Mouse (Mus musculus) heart, postnatal 0 days (tissue): ENCODE data around the gene Cmtm4. TPM values are rescaled to one million over a fixed set of nuclear protein-coding genes. Genes with fewer than 3 reads are reported as not detected.

Source experiments
- ATAC-seq: fragments of 200-750 bp; cut with Nextera tagmentation; 2 replicates; pipeline ENCODE4 v1.8.0; 2017; ENCODE audit warnings: low read depth, moderate number of reproducible peaks, moderate library complexity; ENCODE audit not compliant: insufficient read depth
- DNase-seq: peaks from one replicate; pipeline ENCODE4 v3.0.0-alpha.2; 2016; ENCODE audit warnings: low spot score
- H3K27ac ChIP-seq: fragments of 300-500 bp; sonication (generic); 2 replicates; pipeline ENCODE4 v1.5.1; 2014; ENCODE audit warnings: low read depth, mild to moderate bottlenecking
- H3K27me3 ChIP-seq: fragments of 300-500 bp; sonication (generic); 2 replicates; pipeline ENCODE4 v1.6.1; 2014; ENCODE audit warnings: low read length, mixed read lengths; ENCODE audit not compliant: control insufficient read depth, insufficient read depth
- H3K36me3 ChIP-seq: fragments of 300-500 bp; sonication (generic); replicated peaks from 2 replicates; pipeline ENCODE4 v1.6.1; 2014; ENCODE audit warnings: low read length, mixed read lengths; ENCODE audit not compliant: control insufficient read depth, insufficient read depth
- H3K4me1 ChIP-seq: fragments of 300-500 bp; sonication (generic); 2 replicates; pipeline ENCODE4 v1.6.1; 2014; ENCODE audit warnings: antibody characterized with exemption; ENCODE audit not compliant: control insufficient read depth, insufficient read depth
- H3K4me2 ChIP-seq: fragments of 300-500 bp; sonication (generic); 2 replicates; pipeline ENCODE4 v1.6.1; 2014; ENCODE audit warnings: low read depth, mild to moderate bottlenecking, low read length, moderate library complexity
- H3K4me3 ChIP-seq: fragments of 300-500 bp; sonication (generic); 2 replicates; pipeline ENCODE4 v1.5.1; 2014; ENCODE audit warnings: low read depth, low read length
- H3K9ac ChIP-seq: fragments of 300-500 bp; sonication (generic); replicated peaks from 2 replicates; pipeline ENCODE4 v1.6.1; 2014; ENCODE audit warnings: low read depth, low read length, mixed read lengths
- H3K9me3 ChIP-seq: fragments of 300-500 bp; sonication (generic); replicated peaks from 2 replicates; pipeline ENCODE4 v1.6.1; 2016; ENCODE audit warnings: low read length; ENCODE audit not compliant: control insufficient read depth
- CTCF ChIP-seq: IDR thresholded peaks from 2 replicates; pipeline ENCODE4 v1.5.1; 2016; ENCODE audit warnings: antibody characterized with exemption, control low read depth, low read depth
- EP300 ChIP-seq: IDR thresholded peaks from 2 replicates; pipeline ENCODE4 v1.6.1; 2016; ENCODE audit warnings: antibody characterized with exemption, low read depth
- WGBS: fragments of 180-500 bp; shearing (Covaris S2); extraction: QIAGEN DNeasy Blood & Tissue Kit; methylation state at CpG from one replicate; pipeline ENCODE4 v1.1.7; 2014; 5-methylcytosine and 5-hydroxymethylcytosine counted together
- polyA plus RNA-seq: library from polyadenylated mRNA; unstranded; fragments of >200 nt; fragmentation: Nextera tagmentation; extraction: Ambion mirVana; gene quantifications from 2 replicates; pipeline ENCODE4 v1.2.1, GENCODE M21; 2015
- total RNA-seq: library from RNA; depleted of rRNA; stranded (reverse); fragments of >200 nt; gene quantifications from 2 replicates; pipeline ENCODE4 v1.2.3, GENCODE M21; 2014; ENCODE audit warnings: low replicate concordance

Gene Cmtm4
- total and polyA plus RNA-seq, 2 experiments from 2014 or later = 1.2 to 10.2 TPM

GRCm38 (mm10) chr8:104387501-104387900 is 8.1 kb downstream of the Cmtm4 start:
- no peaks in the 10 kb centered on the region for H3K9me3 ChIP-seq
- H3K9ac ChIP-seq = no peak overlapping the region
- H3K4me3 ChIP-seq = no peak overlapping the region
- DNase-seq = no peak
- H3K4me2 ChIP-seq = no peak overlapping the region
- no peak for ATAC-seq
- H3K27me3 ChIP-seq = no peaks in the 10 kb centered on the region
- TF ChIP-seq EP300 (no peak), CTCF (no peak)
- H3K36me3 ChIP-seq = no peaks in the 10 kb centered on the region
- H3K27ac ChIP-seq = 0 out of 2 replicates have a peak overlapping the region, but pooled peaks have one; percentile 10
- 54% methylated on average over 7 of the region's 7 CpGs for WGBS
- H3K4me1 ChIP-seq = peaks cover 35% of the 10 kb centered on the region

- H3K27ac ChIP-seq = no peak overlapping the region
- H3K9me3 ChIP-seq = no peaks in the 10 kb centered on the region
- ATAC-seq (no peak), DNase-seq (no peak)
- H3K4me3 ChIP-seq = no peak overlapping the region
- H3K9ac ChIP-seq = no peak overlapping the region
- WGBS = 50% methylated on average over 4 of the region's 4 CpGs
- TF ChIP-seq CTCF = no peak
- no peak for TF ChIP-seq EP300
- H3K4me1 ChIP-seq = peaks cover 35% of the 10 kb centered on the region
- H3K36me3 ChIP-seq = no peaks in the 10 kb centered on the region
- no peak overlapping the region for H3K4me2 ChIP-seq
- H3K27me3 ChIP-seq = no peaks in the 10 kb centered on the region
Measured at GRCm38 (mm10) chr8:104386693-104387092, 8.9 kb downstream of the Cmtm4 start.

DNA sequence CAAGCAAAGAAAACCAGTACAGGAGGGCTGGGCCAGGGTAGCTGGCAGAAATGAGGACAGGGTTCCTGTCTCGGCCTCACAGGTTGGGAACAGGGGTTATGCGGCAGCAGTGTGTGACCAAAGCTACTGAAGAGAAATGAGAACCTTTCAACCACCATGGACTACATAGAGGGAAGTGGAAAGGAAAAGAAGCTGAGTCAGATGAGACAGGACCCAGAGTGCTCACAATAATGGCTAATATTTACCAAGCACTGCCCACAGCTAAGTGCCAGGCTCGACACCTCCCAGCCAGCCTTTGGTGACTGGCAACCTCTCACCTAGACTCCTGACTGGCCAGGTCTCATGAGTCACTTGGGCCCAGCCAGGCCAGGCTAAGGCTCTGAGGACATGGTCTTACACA is 11.6 kb downstream of the Cmtm4 start:
- no peak for ATAC-seq
- Histone ChIP-seq H3K4me2 (no peak overlapping the region), H3K36me3 (no peaks in the 10 kb centered on the region), H3K27ac (peak overlapping the region; percentile 44), H3K27me3 (no peaks in the 10 kb centered on the region), H3K9me3 (no peaks in the 10 kb centered on the region), H3K9ac (no peak overlapping the region), H3K4me3 (no peak overlapping the region), H3K4me1 (peaks cover 35% of the 10 kb centered on the region)
- WGBS = 76% methylated on average over 3 of the region's 3 CpGs
- no peak for DNase-seq
- TF ChIP-seq EP300 = no peak
- TF ChIP-seq CTCF = no peak

DNA sequence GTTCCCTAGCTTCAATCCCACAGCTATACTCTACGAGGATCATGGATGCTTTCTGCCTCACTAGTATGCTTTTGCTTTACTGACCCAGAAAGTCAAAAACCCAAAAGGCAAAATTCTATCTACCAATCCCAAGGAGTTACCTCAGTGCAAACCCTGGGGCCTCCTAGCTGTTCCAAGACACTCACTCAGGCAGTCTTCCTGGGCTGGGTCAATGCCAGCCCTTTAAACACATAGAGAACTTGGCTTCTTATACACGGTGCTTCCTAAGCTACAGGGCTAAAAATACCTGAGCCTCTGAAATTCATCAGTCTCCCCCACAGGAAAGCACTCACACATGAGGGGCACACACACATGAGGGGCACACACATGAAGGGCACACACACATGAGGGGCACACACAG is 12.3 kb downstream of the Cmtm4 start:
- Histone ChIP-seq H3K36me3 (no peaks in the 10 kb centered on the region), H3K4me3 (no peak overlapping the region), H3K9ac (no peak overlapping the region; the same call in 1 of the 2 replicates), H3K27me3 (no peaks in the 10 kb centered on the region), H3K4me2 (no peak overlapping the region; the same call in 1 of the 2 replicates), H3K27ac (peak overlapping the region; percentile 44), H3K4me1 (peaks cover 35% of the 10 kb centered on the region), H3K9me3 (no peaks in the 10 kb centered on the region)
- DNase-seq (no peak), ATAC-seq (0 out of 2 replicates have a peak, but pooled peaks have one; percentile 21)
- WGBS = 42% methylated on average over 2 of the region's 2 CpGs
- TF ChIP-seq CTCF (no peak), EP300 (no peak)

- no peak overlapping the region for H3K9ac ChIP-seq
- 81% methylated on average over 5 of the region's 5 CpGs for WGBS
Measured at GRCm38 (mm10) chr8:104380961-104381411, 14.6 kb downstream of the Cmtm4 start.

GRCm38 (mm10) chr8:104380269-104380668 is 15.3 kb downstream of the Cmtm4 start:
- Histone ChIP-seq H3K9ac (no peak overlapping the region), H3K4me2 (no peak overlapping the region), H3K36me3 (no peaks in the 10 kb centered on the region), H3K9me3 (no peaks in the 10 kb centered on the region), H3K27me3 (no peaks in the 10 kb centered on the region), H3K4me3 (no peak overlapping the region), H3K27ac (no peak overlapping the region), H3K4me1 (peaks cover 26% of the 10 kb centered on the region)
- WGBS = 72% methylated on average over 7 of the region's 7 CpGs
- DNase-seq (no peak), ATAC-seq (no peak)
- TF ChIP-seq EP300 (no peak), CTCF (no peak)

More at GRCm38 (mm10) chr8:104380961-104381411, 14.6 kb downstream of the Cmtm4 start:
- no peak overlapping the region for H3K4me3 ChIP-seq
- no peaks in the 10 kb centered on the region for H3K9me3 ChIP-seq
- no peak for ATAC-seq
- DNase-seq = no peak
- H3K27ac ChIP-seq = no peak overlapping the region
- TF ChIP-seq EP300 = no peak
- TF ChIP-seq CTCF = no peak
- H3K4me1 ChIP-seq = peaks cover 21% of the 10 kb centered on the region
- no peaks in the 10 kb centered on the region for H3K36me3 ChIP-seq
- H3K4me2 ChIP-seq = no peak overlapping the region
- H3K27me3 ChIP-seq = no peaks in the 10 kb centered on the region
